Mouse (Mus musculus) spleen, adult 2 months (tissue): ENCODE data around the gene Kcnk13. TPM values are rescaled to one million over a fixed set of nuclear protein-coding genes. Genes with fewer than 3 reads are reported as not detected.
"Not testable (repeated sequence)": the region's sequence is repeated elsewhere in the genome, so short reads cannot be mapped to it uniquely, and the experiment has no call there.

Source experiments
- DNase-seq, 2 experiments: peaks; one replicate each; pipeline versions ENCODE4 v3.0.0 to v3.0.0-alpha.2; 2012 to 2021; ENCODE audit warnings: low spot score in 2 of 2, low read depth in 1 of 2
- H3K27ac ChIP-seq: fragments of 200-500 bp; 2 replicates; pipeline ENCODE4 v1.5.1; 2012; ENCODE audit warnings: low read length, inconsistent platforms; ENCODE audit not compliant: insufficient read depth
- H3K27me3 ChIP-seq: fragments of 200-500 bp; 2 replicates; pipeline ENCODE4 v1.6.1; 2012; ENCODE audit warnings: mild to moderate bottlenecking, moderate library complexity, low read length, inconsistent platforms; ENCODE audit not compliant: control insufficient read depth, insufficient read depth
- H3K36me3 ChIP-seq: fragments of 200-500 bp; 2 replicates; pipeline ENCODE4 v1.6.1; 2012; ENCODE audit warnings: mild to moderate bottlenecking, low read length, inconsistent platforms; ENCODE audit not compliant: control insufficient read depth, insufficient read depth
- H3K4me1 ChIP-seq: fragments of 200-500 bp; 2 replicates; pipeline ENCODE4 v1.6.1; 2011; ENCODE audit warnings: inconsistent platforms; ENCODE audit not compliant: control insufficient read depth, insufficient read depth, insufficient read length
- H3K4me3 ChIP-seq: fragments of 200-500 bp; 2 replicates; pipeline ENCODE4 v1.5.1; 2011; ENCODE audit warnings: mild to moderate bottlenecking, inconsistent platforms; ENCODE audit not compliant: insufficient read depth, insufficient read length; ENCODE audit errors: extremely low read depth
- CTCF ChIP-seq: fragments of 200-500 bp; IDR thresholded peaks from 2 replicates; pipeline ENCODE4 v1.5.1; 2011; ENCODE audit warnings: mild to moderate bottlenecking, inconsistent platforms; ENCODE audit not compliant: insufficient read depth, insufficient read length, insufficient replicate concordance; ENCODE audit errors: extremely low read depth
- POLR2A ChIP-seq: fragments of 200-500 bp; IDR thresholded peaks from 2 replicates; pipeline ENCODE4 v1.6.1; 2011; ENCODE audit warnings: low read depth, low read length, inconsistent platforms
- WGBS: fragments of 180-500 bp; shearing (Covaris S2); methylation state at CpG from one replicate; pipeline ENCODE4 v1.1.7; 2018; 5-methylcytosine and 5-hydroxymethylcytosine counted together
- polyA plus RNA-seq: library from polyadenylated mRNA; depleted of rRNA; stranded (reverse); fragments of >200 nt; gene quantifications from 2 replicates; pipeline ENCODE4 v1.2.3, GENCODE M21; 2012

Gene Kcnk13
- polyA plus RNA-seq, 1 experiment, result 2.8 TPM

- WGBS, result 84% methylated on average over 7 of the region's 7 CpGs
- Histone ChIP-seq H3K4me3 (no peak overlapping the region), H3K27me3 (no peaks in the 10 kb centered on the region; the same call in 1 of the 2 replicates), H3K27ac (no peak overlapping the region), H3K4me1 (peaks cover 13% of the 10 kb centered on the region; the same call in 1 of the 2 replicates), H3K36me3 (no peaks in the 10 kb centered on the region)
- no peak for DNase-seq
- TF ChIP-seq CTCF (no peak), POLR2A (no peak)
Observed at GRCm38 (mm10) chr12:99960675-99961074, 3.6 kb upstream of the Kcnk13 start.

- peak in 1 of 2 experiments; percentile 17 for DNase-seq
- no peaks in the 10 kb centered on the region; the same call in 1 of the 2 replicates for H3K27me3 ChIP-seq
- 1% methylated on average over 77 of the region's 77 CpGs for WGBS
Observed at GRCm38 (mm10) chr12:99965203-99966115, 1.2 kb downstream of the Kcnk13 start.

GRCm38 (mm10) chr12:99966116-99966770 is 1.9 kb downstream of the Kcnk13 start:
- no peak for TF ChIP-seq POLR2A
- TF ChIP-seq CTCF, result no peak
- H3K27ac ChIP-seq, result no peak overlapping the region
- no peaks in the 10 kb centered on the region for H3K36me3 ChIP-seq
- WGBS, result 13% methylated on average over 25 of the region's 25 CpGs
- peaks cover 8% of the 10 kb centered on the region for H3K4me1 ChIP-seq
- DNase-seq, result no peak
- no peaks in the 10 kb centered on the region; the same call in 1 of the 2 replicates for H3K27me3 ChIP-seq
- peak overlapping the region; percentile 61 for H3K4me3 ChIP-seq

More at GRCm38 (mm10) chr12:99965203-99966115, 1.2 kb downstream of the Kcnk13 start:
- TF ChIP-seq POLR2A (no peak), CTCF (no peak)
- Histone ChIP-seq H3K4me3 (peak overlapping the region; percentile 61), H3K27ac (no peak overlapping the region), H3K4me1 (peaks cover 8% of the 10 kb centered on the region), H3K36me3 (no peaks in the 10 kb centered on the region)

- 15% methylated on average over 12 of the region's 12 CpGs for WGBS
- Histone ChIP-seq H3K4me3 (no peak overlapping the region), H3K27ac (no peak overlapping the region), H3K36me3 (no peaks in the 10 kb centered on the region), H3K27me3 (no peaks in the 10 kb centered on the region; the same call in 1 of the 2 replicates), H3K4me1 (peaks cover 8% of the 10 kb centered on the region)
- no peak for DNase-seq
- TF ChIP-seq POLR2A (no peak), CTCF (no peak)
Observed at GRCm38 (mm10) chr12:99966881-99967363, 2.6 kb downstream of the Kcnk13 start.

GRCm38 (mm10) chr12:99969906-99970305 is 5.6 kb downstream of the Kcnk13 start:
- Histone ChIP-seq H3K4me1 (peaks cover 5% of the 10 kb centered on the region; the same call in 1 of the 2 replicates), H3K36me3 (no peaks in the 10 kb centered on the region), H3K27ac (no peak overlapping the region), H3K27me3 (no peaks in the 10 kb centered on the region; the same call in 1 of the 2 replicates), H3K4me3 (no peak overlapping the region)
- TF ChIP-seq POLR2A (no peak), CTCF (no peak)
- DNase-seq, result no peak
- 76% methylated on average over 4 of the region's 4 CpGs for WGBS

GRCm38 (mm10) chr12:99971205-99971894 is 7.1 kb downstream of the Kcnk13 start:
- 69% methylated on average over 7 of the region's 7 CpGs for WGBS

More at GRCm38 (mm10) chr12:99971205-99971894, 7.1 kb downstream of the Kcnk13 start:
- not testable (repeated sequence) for H3K36me3 ChIP-seq, H3K4me1 ChIP-seq, H3K4me3 ChIP-seq, H3K27me3 ChIP-seq, H3K27ac ChIP-seq, DNase-seq
